Mouse (Mus musculus) lung, postnatal 0 days (tissue): ENCODE data around the gene Bnc2. TPM values are rescaled to one million over a fixed set of nuclear protein-coding genes. Genes with fewer than 3 reads are reported as not detected.

ENCODE experiments used
- ATAC-seq: fragments of 200-750 bp; cut with Nextera tagmentation; 2 replicates; pipeline ENCODE4 v1.8.0; 2017; ENCODE audit warnings: moderate library complexity
- DNase-seq: peaks from one replicate; pipeline ENCODE4 v3.0.0-alpha.2; 2016; ENCODE audit warnings: low spot score
- H3K27ac ChIP-seq: fragments of 300-500 bp; sonication (generic); 2 replicates; pipeline ENCODE4 v1.5.1; 2014; ENCODE audit warnings: antibody characterized with exemption, mild to moderate bottlenecking, low read length, mixed read lengths
- H3K27me3 ChIP-seq: fragments of 300-500 bp; sonication (generic); replicated peaks from 2 replicates; pipeline ENCODE4 v1.6.1; 2014; ENCODE audit warnings: low read length, mixed read lengths; ENCODE audit not compliant: insufficient read depth
- H3K36me3 ChIP-seq: fragments of 300-500 bp; sonication (generic); 2 replicates; pipeline ENCODE4 v1.6.1; 2014; ENCODE audit warnings: low read length, mixed read lengths; ENCODE audit not compliant: insufficient read depth
- H3K4me1 ChIP-seq: fragments of 300-500 bp; sonication (generic); 2 replicates; pipeline ENCODE4 v1.6.1; 2014; ENCODE audit warnings: antibody characterized with exemption, low read depth, low read length, mixed read lengths; ENCODE audit not compliant: insufficient read depth
- H3K4me2 ChIP-seq: fragments of 300-500 bp; sonication (generic); replicated peaks from 2 replicates; pipeline ENCODE4 v1.6.1; 2014; ENCODE audit warnings: low read depth, mild to moderate bottlenecking, low read length, moderate library complexity, mixed read lengths
- H3K4me3 ChIP-seq: fragments of 300-500 bp; sonication (generic); 2 replicates; pipeline ENCODE4 v1.5.1; 2014; ENCODE audit warnings: low read depth, low read length
- H3K9ac ChIP-seq: fragments of 300-500 bp; sonication (generic); replicated peaks from 2 replicates; pipeline ENCODE4 v1.6.1; 2014; ENCODE audit warnings: low read depth, mild to moderate bottlenecking
- H3K9me3 ChIP-seq: fragments of 300-500 bp; sonication (generic); 2 replicates; pipeline ENCODE4 v1.6.1; 2016; ENCODE audit warnings: low read length, mixed read lengths
- CTCF ChIP-seq: IDR thresholded peaks from 2 replicates; pipeline ENCODE4 v1.5.1; 2016; ENCODE audit warnings: antibody characterized with exemption, mild to moderate bottlenecking
- EP300 ChIP-seq: IDR thresholded peaks from 2 replicates; pipeline ENCODE4 v1.6.1; 2016; ENCODE audit warnings: antibody characterized with exemption, mild to moderate bottlenecking, control low read depth
- WGBS: fragments of 180-500 bp; shearing (Covaris S2); extraction: QIAGEN DNeasy Blood & Tissue Kit; methylation state at CpG from one replicate; pipeline ENCODE4 v1.1.7; 2014; 5-methylcytosine and 5-hydroxymethylcytosine counted together
- polyA plus RNA-seq: library from polyadenylated mRNA; unstranded; fragments of >200 nt; fragmentation: Nextera tagmentation; extraction: Ambion mirVana; gene quantifications from 2 replicates; pipeline ENCODE4 v1.2.1, GENCODE M21; 2015

Gene Bnc2
- polyA plus RNA-seq, 1 experiment from 2014 or later: 1.9 TPM

DNA sequence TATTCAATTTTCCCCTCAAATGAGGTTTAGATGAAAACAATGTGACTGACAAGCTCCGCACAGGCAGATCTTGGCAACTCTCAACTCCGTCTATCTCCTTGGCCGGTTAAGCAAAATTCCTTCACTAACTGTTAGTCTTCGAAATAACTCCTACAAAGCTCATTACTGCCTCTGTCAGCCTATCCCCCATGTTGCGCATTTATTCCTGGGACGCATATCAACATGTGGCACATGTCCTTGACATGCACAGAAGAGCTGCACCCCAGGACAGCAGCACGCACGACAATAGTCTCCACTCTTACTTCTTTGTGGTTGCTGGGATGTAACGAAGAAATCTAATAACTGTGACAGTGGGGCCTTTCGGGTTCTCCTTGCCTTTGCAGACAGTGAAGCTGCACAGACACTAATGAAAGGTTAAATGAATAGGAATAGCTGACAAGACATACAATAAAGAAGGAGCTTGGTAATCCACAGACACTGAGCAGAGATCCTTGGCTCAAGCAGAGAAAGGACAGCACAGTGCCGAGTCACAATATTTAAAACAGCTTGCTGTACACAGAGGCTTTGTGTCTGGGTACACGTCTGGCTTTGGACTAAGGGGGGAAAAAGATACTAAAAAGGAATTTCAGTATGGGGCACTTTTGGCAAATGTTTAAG is 6.0 kb downstream of the Bnc2 start:
- H3K4me1 ChIP-seq: 0 out of 2 replicates have a peak, but pooled peaks cover 4% of the 10 kb centered on the region
- WGBS: 63% methylated on average over 12 of the region's 12 CpGs
- H3K36me3 ChIP-seq: no peaks in the 10 kb centered on the region
- no peak overlapping the region for H3K4me2 ChIP-seq
- no peaks in the 10 kb centered on the region for H3K9me3 ChIP-seq
- ATAC-seq (no peak), DNase-seq (peak; percentile 49)
- H3K27ac ChIP-seq: no peak overlapping the region
- no peak overlapping the region for H3K4me3 ChIP-seq
- peaks cover 12% of the 10 kb centered on the region; the same call in 1 of the 2 replicates for H3K27me3 ChIP-seq
- no peak overlapping the region for H3K9ac ChIP-seq
- TF ChIP-seq EP300 (no peak), CTCF (no peak)

DNA sequence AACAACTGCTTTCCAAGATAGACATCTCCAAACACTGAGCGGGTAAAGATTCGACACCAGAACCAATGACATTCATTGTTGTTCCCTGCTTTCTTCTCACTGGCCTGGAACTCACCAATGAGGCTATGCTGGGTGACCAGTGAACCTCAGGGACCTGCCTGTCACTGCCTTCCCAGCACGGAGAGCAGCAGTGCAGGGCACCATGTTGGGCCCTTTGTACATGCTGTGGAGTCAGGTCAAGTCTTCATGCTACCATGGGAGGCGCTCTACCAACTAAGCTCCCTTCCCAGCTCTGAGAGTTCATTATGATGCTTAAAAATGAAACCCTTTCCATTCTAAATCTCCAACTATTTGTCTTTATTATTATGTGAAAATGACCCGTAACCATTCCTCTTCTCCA is 6.8 kb downstream of the Bnc2 start:
- no peak for TF ChIP-seq EP300
- no peak for TF ChIP-seq CTCF
- no peak overlapping the region for H3K4me3 ChIP-seq
- H3K4me1 ChIP-seq: 0 out of 2 replicates have a peak, but pooled peaks cover 4% of the 10 kb centered on the region
- 0 out of 2 replicates have a peak, but pooled peaks cover 4% of the 10 kb centered on the region for H3K27me3 ChIP-seq
- 90% methylated on average over 5 of the region's 5 CpGs for WGBS
- no peaks in the 10 kb centered on the region for H3K9me3 ChIP-seq
- H3K27ac ChIP-seq: no peak overlapping the region
- no peak overlapping the region for H3K4me2 ChIP-seq
- no peak for DNase-seq
- ATAC-seq: no peak
- H3K36me3 ChIP-seq: no peaks in the 10 kb centered on the region
- H3K9ac ChIP-seq: no peak overlapping the region

DNA sequence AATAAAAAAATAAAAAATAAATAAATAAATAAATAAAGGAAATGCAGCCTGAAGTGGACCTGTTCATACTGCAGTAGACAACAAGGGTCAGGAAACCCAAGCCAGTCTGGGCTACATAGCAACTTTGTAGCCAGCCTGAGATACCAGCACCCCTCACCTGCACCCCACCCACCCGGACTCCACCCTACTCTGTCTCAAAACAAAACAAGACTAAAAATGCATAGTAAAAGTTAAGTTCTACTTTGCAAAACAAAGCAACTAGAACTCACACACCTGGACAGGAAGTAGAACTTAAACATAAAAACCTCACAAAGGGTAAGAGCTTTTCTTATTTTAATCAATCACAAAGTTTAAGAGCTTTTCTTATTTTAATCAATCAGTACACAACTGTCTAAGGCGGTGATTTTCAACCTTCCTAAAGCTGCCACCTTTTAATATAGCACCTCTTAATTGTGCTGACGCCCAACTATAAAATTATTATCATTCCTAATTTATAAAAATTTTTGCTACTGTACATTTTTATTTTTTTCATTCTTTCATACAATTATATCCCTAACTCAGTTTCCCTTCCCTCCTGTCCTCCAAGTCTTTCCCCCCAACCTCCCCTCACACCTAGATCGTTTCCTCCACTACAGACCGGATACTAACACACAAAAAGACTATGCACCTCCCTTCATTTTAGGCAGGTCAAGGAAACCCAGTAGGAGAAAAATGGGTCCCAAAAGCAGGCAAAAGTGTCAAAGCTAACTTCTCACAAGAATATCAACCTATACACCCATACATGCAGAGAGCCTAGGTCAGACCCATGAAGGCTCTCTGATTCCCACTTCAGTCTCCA is 12.6 kb downstream of the Bnc2 start:
- no peak overlapping the region for H3K4me3 ChIP-seq
- ATAC-seq (no peak), DNase-seq (no peak)
- no peaks in the 10 kb centered on the region for H3K27me3 ChIP-seq
- 81% methylated on average over 5 of the region's 5 CpGs for WGBS
- H3K36me3 ChIP-seq: no peaks in the 10 kb centered on the region
- no peaks in the 10 kb centered on the region for H3K9me3 ChIP-seq
- H3K4me2 ChIP-seq: no peak overlapping the region
- TF ChIP-seq CTCF (no peak), EP300 (no peak)
- H3K9ac ChIP-seq: no peak overlapping the region
- H3K27ac ChIP-seq: no peak overlapping the region
- no peaks in the 10 kb centered on the region for H3K4me1 ChIP-seq

DNA sequence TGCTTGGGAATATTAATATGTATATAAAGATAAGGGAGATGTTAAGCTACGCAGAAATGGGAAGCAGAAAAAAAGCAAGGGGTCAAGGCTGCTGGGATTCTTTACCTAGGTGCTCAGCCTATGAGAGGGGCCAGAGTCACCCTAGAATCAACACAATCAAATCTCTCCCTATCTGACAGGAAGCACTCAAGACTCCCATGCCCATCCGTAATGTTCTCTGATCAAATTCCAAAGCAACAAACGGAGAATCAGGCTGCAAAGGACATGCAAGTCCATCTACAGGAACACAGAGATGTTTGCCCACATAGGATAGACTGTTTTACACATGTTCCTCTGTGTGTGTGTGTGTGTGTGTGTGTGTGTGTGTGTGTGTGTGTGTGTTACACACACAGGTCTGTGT is 13.7 kb downstream of the Bnc2 start:
- DNase-seq (no peak), ATAC-seq (no peak)
- no peaks in the 10 kb centered on the region for H3K4me1 ChIP-seq
- no peak overlapping the region for H3K4me2 ChIP-seq
- H3K9ac ChIP-seq: no peak overlapping the region
- no peak overlapping the region for H3K4me3 ChIP-seq
- 40% methylated on average over 3 of the region's 3 CpGs for WGBS
- H3K27ac ChIP-seq: no peak overlapping the region
- TF ChIP-seq EP300 (no peak), CTCF (no peak)
- no peaks in the 10 kb centered on the region for H3K27me3 ChIP-seq
- H3K36me3 ChIP-seq: no peaks in the 10 kb centered on the region
- H3K9me3 ChIP-seq: no peaks in the 10 kb centered on the region

DNA sequence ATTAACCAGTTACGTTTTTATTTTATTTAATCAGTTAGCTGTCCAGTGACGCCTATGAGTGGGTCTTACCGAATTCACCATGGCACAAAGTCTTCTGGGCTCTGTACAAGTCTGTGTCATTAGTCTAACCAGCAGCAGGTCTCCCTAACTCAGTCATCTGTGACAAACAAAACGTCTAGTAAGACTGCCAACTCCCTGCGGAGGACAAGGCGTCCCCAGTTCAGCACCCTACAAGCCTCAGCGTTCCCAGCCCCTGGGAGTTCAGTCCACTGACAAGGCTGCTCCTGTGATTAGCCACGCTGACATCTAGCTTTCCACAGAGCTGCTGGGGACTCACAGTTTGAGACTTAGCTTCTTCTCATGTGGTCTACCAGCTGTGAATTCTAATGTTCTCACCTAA is 23.3 kb downstream of the Bnc2 start:
- no peak overlapping the region for H3K4me2 ChIP-seq
- WGBS: 55% methylated on average over 8 of the region's 8 CpGs
- no peaks in the 10 kb centered on the region for H3K9me3 ChIP-seq
- H3K9ac ChIP-seq: no peak overlapping the region
- TF ChIP-seq EP300: no peak
- TF ChIP-seq CTCF: no peak
- H3K4me1 ChIP-seq: no peaks in the 10 kb centered on the region
- ATAC-seq (no peak), DNase-seq (no peak)
- H3K27me3 ChIP-seq: no peaks in the 10 kb centered on the region
- H3K27ac ChIP-seq: no peak overlapping the region
- H3K4me3 ChIP-seq: no peak overlapping the region
- H3K36me3 ChIP-seq: no peaks in the 10 kb centered on the region

DNA sequence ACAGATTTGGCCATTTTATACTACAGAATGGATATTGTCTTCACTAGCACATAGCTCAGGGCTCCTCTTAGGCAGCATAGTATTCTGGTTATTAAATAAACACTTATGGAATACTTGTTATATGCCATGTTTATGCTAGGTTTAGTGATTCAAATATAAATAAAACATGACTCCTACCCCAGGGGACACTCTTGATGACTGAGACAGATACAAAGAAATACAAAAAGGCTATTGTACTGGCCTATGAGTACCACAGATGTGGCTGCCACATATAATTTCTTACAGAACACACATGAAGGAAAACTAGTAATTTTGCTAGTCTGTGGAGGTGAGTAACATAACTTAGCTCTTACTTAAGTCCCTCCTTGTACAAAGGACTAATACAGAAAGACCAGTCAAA is 28.5 kb downstream of the Bnc2 start:
- no peak overlapping the region for H3K9ac ChIP-seq
- ATAC-seq: no peak
- no peaks in the 10 kb centered on the region for H3K27me3 ChIP-seq
- no peak overlapping the region for H3K27ac ChIP-seq
- H3K4me3 ChIP-seq: no peak overlapping the region
- no peak for DNase-seq
- no peaks in the 10 kb centered on the region for H3K9me3 ChIP-seq
- no peak overlapping the region for H3K4me2 ChIP-seq
- TF ChIP-seq EP300: no peak
- no peaks in the 10 kb centered on the region for H3K4me1 ChIP-seq
- no peaks in the 10 kb centered on the region for H3K36me3 ChIP-seq
